Mouse (Mus musculus): ENCODE data around the gene Ftsj3.
A peak's percentile ranks its signal among the peaks of the same experiment; 100 is the strongest.

Gene Ftsj3

DNA sequence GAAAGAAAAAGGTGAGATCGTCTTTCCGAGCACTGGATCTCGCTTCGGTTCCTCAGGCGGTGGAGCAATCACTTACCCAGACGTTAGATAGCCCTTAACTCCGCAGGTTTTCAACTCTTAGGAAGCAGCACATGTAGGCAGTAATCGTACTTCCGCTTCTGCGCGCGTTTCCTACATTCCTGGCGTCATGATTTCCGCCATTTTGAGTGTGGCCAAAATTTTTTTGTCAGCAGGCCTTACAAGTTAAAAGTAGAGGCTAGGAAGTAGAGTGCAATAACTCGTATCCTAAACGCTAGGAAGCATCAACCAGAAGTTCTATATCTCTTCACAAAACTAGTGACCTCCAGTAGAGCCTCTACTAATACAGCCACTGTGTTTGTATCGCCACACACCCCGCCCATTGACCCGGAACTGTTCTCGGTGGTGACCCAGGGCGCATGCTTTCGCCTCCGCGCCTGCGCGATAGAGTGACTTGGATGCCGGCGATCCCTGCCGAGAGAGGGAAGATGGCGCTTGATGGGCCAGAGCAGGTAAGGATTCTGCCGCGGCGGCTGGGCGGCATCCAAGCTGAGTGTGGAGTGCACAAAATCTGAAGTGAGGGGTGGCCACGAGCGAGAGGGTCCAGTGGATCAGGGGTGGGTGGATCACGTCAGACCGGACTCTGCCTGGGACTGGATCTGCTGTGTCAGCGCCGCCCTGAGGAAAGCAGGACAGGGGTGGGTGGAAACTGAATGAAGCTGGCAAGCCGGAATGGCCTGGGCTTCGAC, at the start of gene Ftsj3, which contains the start of gene Psmc5:
Gene Ftsj3, minus strand, starts transcription at position 395 of the 767 bp plus-strand sequence.
Gene Psmc5, plus strand, starts transcription at position 470 of the 767 bp plus-strand sequence.
- DNase-seq (ENCODE audit: low spot score): peak; percentile 98

DNA sequence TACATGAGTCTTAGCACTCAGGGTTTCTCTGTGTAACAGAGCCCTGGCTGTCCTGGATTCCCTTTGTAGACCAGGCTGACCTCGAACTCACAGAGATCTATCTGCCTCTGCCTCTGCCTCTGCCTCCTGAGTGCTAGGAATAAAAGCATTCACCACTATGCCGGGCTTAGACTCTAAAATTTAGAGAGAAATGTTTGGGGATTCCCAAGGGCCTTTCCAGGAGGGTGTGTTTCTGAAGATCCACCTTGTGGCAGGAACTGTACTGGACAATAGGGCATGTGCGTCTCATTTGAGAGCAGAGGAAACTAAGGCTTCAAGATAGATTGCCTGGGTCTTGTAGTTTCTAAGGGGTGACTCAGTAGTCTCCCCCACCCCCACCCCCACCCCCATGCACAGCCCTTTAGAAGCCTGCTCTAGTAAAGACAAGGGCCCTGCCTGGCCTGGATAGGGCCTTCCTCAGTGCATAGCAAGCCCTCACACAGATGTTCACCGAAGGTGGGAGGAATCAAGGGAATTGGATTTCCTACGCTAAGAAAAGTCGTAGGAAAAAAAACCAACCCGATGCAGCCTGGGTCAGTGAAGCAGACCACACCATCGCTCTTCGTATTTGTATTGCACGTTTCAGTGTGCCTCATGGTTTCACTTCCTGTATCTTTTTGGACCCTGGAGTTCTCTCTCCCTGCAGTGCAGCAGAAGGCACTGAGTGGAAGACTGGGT, 49.6 kb upstream of the Ftsj3 start:
- DNase-seq (ENCODE audit: low spot score): no peak

DNA sequence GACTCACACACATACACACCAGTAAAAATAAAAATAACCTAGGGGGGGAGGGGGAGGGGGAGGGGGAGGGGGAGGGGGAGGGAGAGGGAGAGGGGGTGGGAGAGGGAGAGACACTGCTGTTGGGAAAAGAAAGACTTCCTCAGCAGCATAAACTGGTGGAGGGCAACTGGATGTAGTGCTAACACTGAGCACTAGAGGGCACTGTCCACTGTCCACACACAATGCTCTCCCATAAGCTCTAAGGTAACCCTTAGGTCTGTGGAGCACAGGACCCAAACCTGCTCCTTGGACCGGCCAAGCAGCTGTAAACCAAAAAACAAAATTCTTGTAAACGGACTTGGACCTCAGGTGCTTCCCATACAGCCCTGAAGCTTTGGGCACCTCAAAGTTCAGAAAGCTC, 46.8 kb upstream of the Ftsj3 start:
- DNase-seq (ENCODE audit: low spot score): peak; percentile 84

DNA sequence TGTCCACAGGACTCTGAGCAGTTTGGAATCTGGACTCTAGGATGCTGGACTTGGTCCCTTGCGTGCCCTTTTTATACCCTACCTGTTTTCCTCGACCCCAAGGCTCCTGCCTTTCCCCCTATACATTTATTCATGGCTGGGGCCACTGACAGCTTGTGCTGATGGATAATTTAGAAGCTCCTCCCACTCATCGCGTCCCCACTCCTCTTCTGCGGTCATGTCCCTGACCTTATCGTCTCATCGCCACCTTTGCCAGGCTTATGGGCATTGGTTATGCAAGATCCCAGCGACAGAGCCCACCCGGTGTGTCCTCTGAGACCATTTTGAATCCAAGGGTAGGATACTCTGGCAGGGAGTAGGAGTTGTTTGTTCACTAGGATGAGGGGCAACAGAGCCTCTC, 45.9 kb upstream of the Ftsj3 start, which contains the start of gene Gh:
Gene Gh, minus strand, starts transcription at position 101 of the 400 bp plus-strand sequence.
- DNase-seq (ENCODE audit: low spot score): no peak

DNA sequence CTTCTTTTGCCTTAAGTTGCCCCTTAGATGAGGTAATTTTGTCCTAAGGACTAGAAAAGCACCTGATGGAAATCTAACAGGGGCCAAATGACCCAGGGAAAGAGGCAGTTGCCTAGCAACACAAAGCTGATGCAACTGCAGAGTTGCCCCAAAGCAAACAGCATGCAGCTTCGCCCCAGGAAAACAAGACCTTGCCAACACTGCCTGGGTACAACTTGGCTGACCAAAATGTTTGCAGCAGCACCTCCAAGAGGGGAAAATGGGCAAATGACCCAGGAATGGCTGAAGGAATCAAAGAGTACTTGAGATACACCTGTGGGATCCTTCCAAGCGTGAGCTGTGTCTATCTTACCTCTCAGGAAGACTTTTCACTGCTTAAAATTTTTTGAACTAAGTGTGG, 36.0 kb upstream of the Ftsj3 start:
- DNase-seq (ENCODE audit: low spot score): no peak

DNA sequence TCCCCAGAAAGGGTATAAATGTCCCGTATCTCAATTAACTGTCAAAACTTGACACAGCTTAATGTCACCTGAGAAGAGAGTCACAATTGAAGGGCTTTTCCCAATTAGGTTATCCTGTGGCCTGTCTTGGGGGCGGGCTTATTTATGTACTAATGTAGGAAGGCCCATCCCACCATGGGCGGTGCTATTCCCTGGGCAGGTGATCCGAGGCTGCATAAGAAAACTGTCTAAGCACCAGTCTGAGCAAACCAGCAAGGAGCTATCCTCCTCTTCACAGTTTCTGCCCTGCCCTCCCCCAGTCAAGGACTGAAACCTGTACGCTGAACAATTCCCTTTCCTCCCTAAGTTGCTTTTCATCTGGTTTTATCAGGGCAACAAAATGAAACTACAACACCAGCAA, 34.5 kb upstream of the Ftsj3 start:
- DNase-seq (ENCODE audit: low spot score): no peak

DNA sequence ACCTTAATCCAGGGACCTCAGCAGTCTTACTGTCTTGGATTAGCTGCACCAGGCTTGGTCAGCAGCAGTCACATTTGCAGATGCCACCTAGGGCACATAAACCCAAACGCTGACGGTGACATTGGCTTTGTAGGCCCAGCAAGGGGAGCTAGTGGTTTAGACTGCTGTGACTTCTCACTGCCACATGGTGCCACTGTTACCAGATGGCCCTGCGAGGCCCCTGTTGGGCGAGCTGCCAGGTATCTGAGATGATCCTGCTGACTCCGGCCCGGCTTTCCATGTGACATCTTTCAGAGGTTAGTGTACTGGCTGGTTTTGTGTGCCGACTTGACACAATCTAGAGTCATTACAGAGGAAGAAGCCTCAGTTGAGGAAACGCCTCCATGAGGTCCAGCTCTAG, 33.5 kb upstream of the Ftsj3 start:
- DNase-seq (ENCODE audit: low spot score): no peak

DNA sequence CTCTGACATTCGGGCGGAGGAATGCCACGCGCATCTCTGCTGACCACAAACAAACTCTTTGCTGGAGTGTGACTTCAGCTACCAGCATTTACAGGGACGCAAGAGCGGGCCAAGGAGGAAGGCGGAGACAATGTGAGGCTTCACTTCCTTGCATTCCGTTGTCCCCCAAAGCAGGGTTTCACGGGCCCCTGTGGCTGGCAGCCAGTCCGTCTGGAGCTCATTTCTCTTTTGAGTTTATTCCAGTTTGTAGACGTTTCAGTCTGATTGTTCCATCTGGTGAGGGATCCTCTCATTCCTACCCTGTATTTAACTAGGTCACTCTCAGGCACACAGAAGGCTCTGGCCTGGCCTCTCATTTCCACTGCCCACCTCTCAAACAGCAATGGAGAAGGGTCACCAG, 31.1 kb upstream of the Ftsj3 start:
- no peak for DNase-seq (ENCODE audit: low spot score)

DNA sequence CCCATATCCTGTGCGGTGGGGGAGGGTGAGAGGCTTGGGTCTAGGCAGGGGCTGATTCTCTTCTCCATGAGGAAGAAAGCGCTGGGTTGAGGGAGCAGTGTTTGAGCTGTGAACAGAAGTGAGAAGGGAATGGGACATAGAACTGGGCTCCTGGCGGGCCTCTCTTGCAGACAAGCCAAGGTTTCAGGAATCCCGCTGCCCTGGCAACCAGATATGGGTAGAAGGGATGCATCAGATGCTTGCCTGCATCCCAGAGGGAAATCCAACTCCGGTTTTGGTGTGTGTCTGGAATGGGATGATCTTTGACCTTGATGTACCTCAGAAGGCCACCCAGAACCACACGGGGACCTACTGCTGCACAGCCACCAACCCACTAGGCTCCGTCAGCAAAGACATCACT, 30.3 kb upstream of the Ftsj3 start:
- no peak for DNase-seq (ENCODE audit: low spot score)

DNA sequence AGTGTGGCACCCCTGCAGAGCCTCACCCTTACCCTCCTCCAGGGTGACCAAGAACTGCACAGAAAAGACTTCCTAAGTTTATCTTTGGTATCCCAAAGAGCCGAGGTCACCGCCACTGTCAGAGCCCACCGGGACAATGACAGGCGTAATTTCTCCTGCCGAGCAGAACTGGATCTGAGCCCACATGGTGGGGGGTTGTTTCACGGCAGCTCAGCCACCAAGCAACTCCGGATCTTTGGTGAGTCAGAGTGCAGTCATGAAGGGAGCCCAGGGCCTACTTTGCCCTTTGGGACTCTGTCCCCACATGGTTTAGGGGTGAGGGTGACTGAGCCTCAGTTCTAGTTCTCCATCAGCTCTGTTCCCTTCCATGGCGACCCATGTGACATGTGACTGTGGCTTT, 28.2 kb upstream of the Ftsj3 start:
- no peak for DNase-seq (ENCODE audit: low spot score)

DNA sequence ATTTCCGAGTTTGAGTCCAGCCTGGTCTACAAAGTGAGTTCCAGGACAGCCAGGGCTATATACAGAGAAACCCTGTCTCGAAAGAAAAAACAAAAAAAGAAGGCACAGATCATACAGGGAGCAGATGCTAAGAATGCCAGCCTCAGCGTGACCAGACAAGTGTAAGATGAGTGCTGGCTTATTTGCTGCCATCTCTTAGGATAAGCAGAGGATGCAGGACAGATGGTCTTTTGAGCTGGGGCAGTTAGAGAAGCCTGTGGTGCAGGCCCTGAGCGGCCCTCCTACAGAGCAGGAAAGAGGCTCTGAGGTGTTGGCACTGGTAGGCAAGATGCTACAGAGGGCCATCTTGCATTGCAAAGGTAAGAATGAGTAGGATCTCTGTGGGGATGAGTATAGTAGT, 27.5 kb upstream of the Ftsj3 start:
- DNase-seq (ENCODE audit: low spot score): no peak

DNA sequence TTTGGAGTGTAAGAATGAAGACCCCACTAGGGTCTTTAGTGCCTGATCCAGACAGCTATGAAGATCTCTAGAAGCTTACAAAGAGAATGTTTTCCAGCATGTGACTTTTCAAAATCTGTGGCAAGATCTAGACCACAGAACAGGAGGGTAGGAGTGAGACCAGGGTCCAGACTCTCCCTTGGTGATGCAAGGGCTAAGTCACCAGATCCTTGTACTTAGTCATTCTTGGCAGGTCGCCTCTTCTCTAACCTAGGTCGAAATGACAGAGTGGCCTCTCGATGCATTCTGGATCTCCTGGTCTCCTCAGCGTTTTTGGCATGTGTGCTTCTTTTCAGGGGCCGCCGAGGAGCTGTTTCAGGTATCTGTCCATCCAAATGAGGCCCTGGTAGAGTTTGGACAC, 26.6 kb upstream of the Ftsj3 start:
- no peak for DNase-seq (ENCODE audit: low spot score)

DNA sequence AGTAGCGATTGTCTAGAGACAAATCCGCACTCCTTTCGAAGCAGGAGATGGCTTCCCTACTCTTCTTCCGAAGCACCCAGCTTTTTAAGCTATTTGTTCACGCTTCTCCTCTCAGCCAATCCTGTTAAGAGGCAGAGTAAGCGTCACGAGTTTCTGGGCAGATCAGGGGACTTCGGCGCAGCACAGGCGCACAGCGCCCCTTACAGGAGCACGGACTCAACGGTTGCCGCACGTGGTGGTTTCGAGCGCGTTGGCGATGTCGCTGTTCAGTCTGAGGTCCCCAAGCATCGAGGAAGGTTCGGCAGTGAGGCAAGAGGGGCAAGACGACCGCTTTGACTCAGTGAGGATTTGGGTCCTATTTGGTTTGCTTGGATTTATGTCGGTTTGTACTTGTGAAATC, 20.6 kb upstream of the Ftsj3 start, which contains the start of gene Tcam1:
Gene Tcam1, plus strand, starts transcription at position 219 of the 400 bp plus-strand sequence.
- peak; percentile 96 for DNase-seq (ENCODE audit: low spot score)

DNA sequence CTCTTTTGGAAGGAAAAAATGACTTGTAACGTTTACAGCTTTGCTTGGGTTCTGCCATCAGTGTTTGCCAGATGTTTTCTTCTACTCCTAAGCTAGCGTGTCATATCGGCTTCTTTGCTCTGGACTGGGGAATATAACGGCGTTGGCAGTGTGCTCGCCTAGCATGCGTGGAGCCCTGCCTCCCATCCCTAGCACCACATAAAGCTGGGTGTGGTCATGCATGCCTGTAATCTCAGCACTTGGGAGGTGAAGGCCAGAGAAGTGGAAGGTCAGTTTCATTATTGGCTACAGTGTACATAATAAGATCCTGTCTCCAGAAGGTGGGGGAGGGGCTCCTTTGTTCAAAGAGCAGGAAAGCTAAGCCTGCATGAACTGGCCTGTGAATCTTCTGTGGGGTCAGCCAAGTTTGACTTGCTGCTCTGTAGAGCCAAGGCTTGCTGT, 19.1 kb upstream of the Ftsj3 start:
- DNase-seq (ENCODE audit: low spot score): peak; percentile 51

DNA sequence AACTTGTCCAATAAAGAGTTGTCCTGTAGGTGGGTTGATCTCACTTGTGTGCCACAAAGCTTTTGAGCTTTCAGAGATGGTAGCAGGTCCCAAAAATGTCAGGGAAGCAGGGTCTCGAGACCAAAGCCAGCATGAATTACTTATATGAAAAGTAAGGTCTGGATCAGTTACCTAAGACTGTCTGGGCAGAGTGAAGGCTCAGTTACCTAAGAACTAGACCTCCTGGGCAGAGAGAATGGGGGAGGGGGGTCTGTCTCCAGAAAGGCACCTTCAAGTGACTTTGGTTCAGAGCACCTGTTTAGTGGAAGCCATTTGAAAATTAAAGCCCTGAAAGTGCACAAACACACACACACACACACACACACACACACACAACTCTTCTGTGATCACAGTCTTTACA, 18.5 kb upstream of the Ftsj3 start:
- DNase-seq (ENCODE audit: low spot score): no peak

DNA sequence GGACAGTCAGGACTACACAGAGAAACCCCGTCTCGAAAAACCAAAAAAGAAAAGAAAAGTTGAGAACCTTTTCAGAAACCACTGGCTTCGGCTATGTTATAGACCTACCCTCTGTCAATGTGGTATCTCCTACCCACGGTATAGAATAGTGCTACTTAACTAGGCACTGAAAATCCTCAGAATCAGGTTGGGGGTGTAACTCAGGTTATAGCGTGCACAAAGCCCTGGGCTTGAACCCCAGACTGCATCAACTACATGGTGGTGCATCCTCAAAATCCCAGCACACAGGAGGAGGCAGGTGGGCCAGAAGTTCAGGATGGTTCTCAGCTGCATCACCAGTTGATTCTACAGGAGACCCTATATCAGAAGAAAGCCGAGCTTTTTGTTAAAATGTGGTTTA, 17.9 kb upstream of the Ftsj3 start:
- DNase-seq (ENCODE audit: low spot score): no peak

DNA sequence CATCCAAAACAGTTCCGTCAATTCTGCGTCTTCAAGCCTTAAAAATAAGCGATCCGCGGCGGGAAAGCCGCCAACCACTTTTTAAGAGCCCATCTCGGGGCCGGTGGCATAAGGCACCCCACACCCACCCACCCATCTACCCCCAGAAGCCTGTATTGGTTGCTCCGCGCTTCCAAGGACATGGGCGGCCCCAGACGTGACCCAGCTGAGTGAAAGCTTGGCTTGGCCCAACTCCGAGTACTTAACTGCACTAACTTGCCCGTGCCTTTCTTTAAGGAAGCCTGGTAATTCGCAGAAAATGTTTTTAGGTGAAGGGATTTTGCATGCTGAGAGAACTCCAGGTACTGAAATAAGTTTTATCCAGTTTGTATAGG, 17.4 kb upstream of the Ftsj3 start:
- DNase-seq (ENCODE audit: low spot score): no peak

DNA sequence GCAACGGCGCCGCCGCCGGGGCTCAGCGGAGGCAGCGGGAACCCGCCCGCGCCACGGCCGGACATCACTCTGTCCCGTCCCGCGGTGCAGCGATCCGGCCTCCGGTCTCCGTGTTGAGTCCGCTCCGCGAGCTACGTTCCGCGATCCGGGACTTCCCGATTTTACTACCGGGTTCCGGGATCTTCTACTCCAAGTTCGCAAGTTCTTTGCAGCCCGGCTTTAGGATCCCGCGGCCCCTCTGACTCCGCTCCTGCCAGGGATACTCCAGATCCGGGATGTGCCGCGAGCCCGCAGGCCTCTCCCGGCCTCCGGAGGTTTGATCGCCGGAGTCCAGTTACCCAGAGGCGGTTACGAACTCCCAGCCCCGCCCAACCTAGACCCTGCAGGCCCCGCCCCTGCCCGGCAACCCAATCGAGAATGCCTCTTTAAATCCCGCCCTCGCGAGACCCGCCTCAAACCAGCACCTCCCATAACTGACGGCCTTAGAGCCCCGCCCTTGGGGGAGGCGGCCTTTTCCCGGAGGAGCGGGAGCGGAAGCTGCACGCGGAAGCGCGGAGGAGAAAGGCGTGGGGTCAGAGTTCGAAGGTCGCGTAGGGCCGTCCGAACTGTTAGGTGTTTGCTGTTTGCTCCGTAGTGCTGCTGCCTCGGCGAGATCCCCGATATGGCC, 16.9 kb upstream of the Ftsj3 start, which contains the start of gene Smarcd2:
Gene Smarcd2, minus strand, starts transcription at position 329 of the 667 bp plus-strand sequence.
- peak; percentile 100 for DNase-seq (ENCODE audit: low spot score)

DNA sequence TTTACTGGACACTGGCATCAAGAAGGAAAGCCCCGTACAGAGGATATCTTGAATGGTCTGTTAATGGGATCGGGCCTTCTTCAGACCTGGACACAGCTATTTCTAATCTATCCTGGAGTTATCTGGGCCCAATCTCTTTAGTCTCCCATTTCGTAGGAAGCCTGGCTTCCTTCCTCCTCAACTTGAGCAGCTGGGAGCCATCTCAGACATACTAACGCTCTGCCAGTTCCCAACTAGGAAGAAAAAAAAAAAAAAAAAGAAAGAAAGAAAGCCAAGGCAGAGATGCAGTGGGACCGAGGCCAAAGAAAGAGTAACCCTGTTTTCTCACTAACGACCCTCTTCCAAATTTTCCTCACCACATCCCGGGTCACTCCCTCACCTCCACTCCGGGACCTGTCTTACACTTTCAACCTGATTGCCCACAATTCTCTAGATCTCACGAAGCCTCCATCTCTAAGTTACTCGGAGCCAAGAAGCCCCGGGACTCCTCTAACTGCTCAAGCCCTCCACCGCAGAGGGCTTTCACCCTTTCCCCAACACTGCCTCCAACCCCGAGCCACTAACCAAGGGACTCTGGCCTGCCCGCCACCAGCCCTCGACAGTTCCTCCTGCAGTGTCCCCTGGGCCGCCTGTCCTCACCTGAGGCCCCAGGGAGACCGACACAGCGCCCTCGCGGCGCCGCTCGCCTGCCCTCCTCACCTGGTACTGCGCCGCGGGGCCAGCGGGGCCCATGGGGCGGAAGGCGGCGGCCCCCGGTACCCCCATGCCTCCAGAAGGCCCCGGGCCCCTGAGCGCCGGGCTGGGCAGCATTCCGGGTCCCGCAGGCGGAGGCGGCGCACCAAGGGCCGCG, 16.1 kb upstream of the Ftsj3 start:
- DNase-seq (ENCODE audit: low spot score): peak; percentile 39

DNA sequence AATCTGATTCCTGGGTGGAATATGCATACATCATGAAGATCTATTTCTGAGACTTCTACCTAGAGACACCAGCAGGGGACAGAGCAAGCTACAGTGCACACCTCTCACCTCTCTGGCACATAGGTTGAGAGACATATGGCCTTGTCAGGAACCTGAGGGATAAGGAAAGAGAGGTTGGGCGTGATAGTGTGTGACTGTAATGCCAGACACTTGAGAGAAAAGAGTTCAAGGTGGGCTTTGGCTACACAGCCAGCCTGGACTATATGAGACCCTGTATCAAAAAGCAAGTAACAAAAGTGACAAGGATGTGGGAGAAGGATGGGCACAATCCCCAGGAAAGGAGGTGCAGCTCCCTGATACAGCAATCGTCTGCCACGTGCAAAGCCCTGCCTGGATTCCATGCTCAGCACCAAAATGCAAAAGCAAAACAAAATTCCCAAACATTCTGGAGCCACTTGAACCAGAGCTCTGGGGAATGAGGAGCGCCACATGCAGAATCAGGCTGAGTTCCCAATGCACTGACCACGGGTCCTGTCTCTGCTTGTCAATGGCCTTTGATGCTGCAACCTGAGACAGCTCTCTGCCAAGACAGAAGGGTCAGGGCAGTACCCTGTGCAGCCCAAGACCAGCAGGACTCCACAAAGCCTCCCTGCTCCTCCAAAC, 15.4 kb upstream of the Ftsj3 start:
- DNase-seq (ENCODE audit: low spot score): peak; percentile 45

DNA sequence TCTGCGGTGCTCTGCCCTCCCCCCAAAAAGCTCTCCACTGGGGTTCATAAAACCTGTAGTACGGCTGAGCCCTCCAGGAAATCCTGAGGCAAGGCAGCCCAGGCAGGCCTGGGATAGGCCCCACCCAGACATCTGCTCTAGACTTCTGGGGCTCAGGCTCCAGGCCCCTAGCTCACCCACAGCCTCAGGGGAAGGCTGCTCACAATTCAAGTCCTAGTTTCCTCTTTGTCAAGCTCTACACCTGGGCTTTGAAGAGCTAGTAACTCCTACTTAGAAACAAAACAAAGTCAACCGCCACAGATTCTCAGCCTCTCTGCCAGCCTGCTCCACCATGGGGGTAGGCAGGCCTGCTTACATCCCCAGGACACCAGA, 13.2 kb upstream of the Ftsj3 start:
- DNase-seq (ENCODE audit: low spot score): no peak
